Mouse (Mus musculus): ENCODE results near the gene Hsd11b1. TPM values are rescaled to one million over a fixed set of nuclear protein-coding genes. Genes with fewer than 3 reads are reported as not detected.

Hsd11b1 gene
- polyA plus RNA-seq, 1 experiment from 2014 or later, result 184 TPM

DNA sequence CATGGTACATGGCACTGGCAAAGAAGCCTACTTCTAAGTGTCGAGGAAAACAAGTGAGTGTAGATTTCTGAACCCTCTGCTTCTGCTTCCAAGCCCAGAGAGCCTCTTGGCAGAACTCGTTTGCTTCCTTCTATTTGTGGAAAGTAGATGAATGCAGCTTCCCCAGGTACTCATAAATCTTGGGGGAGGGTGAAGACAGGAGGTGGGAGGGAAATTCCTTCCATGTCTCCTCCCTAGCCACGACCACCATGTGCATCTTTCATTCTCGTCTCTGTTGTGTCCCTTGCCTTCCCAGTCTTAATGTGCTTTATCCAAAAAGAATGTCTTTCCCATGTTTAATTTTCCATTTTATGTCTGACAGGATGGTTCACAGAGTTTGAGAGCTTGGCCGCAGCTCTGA lies 11.3 kb downstream of the Hsd11b1 start:
- no peak for TF ChIP-seq CTCF (IDR thresholded peaks at IDR 0.05)
- TF ChIP-seq EP300 (IDR thresholded peaks at IDR 0.05), result no peak
- no peak for DNase-seq (ENCODE audit: low spot score)
- H3K9ac ChIP-seq (replicated peaks; ENCODE audit: low read depth), result no peak overlapping the region
- no peaks in the 10 kb centered on the region for H3K4me1 ChIP-seq (ENCODE audit: insufficient read depth, low read depth, low read length)
- H3K9me3 ChIP-seq (ENCODE audit: low read length), result no peaks in the 10 kb centered on the region
- WGBS, result 35% methylated on average over 5 of the region's 5 CpGs
- ATAC-seq, result no peak
- no peaks in the 10 kb centered on the region for H3K27me3 ChIP-seq (replicated peaks; ENCODE audit: insufficient read depth, low read length)
- H3K4me3 ChIP-seq (ENCODE audit: low read depth, low read length), result no peak overlapping the region
- H3K36me3 ChIP-seq (ENCODE audit: insufficient read depth, low read length), result no peaks in the 10 kb centered on the region
- H3K4me2 ChIP-seq (replicated peaks; ENCODE audit: low read depth, low read length), result no peak overlapping the region
- H3K27ac ChIP-seq (ENCODE audit: low read length), result no peak overlapping the region

DNA sequence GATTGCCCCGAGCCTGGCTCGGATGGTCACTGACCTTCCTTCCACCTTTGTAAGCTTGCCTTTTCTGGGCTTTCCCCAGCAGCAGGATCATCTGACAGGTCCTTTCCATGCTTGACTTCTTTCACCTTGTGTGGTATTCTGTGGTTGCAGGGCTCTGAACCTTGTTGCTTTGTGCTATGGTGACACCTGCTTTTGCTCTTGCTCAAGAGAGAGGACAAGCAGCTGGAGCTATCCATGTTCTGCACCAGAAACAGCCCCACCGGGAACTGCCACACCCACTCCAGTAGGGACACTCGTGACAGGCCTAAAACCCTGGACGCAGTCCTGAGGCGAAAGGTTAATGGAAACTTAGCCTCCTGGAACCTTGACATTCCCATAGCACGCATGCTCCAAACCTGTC lies 12.5 kb downstream of the Hsd11b1 start:
- Histone ChIP-seq H3K27me3 (replicated peaks; ENCODE audit: insufficient read depth, low read length) (no peaks in the 10 kb centered on the region), H3K36me3 (ENCODE audit: insufficient read depth, low read length) (no peaks in the 10 kb centered on the region), H3K27ac (ENCODE audit: low read length) (no peak overlapping the region), H3K9ac (replicated peaks; ENCODE audit: low read depth) (no peak overlapping the region), H3K4me3 (ENCODE audit: low read depth, low read length) (no peak overlapping the region), H3K4me1 (ENCODE audit: insufficient read depth, low read depth, low read length) (no peaks in the 10 kb centered on the region), H3K4me2 (replicated peaks; ENCODE audit: low read depth, low read length) (no peak overlapping the region), H3K9me3 (ENCODE audit: low read length) (no peaks in the 10 kb centered on the region)
- TF ChIP-seq EP300 (IDR thresholded peaks at IDR 0.05) (no peak), CTCF (IDR thresholded peaks at IDR 0.05) (no peak)
- ATAC-seq (no peak), DNase-seq (ENCODE audit: low spot score) (no peak)
- WGBS, result 73% methylated on average over 7 of the region's 7 CpGs

DNA sequence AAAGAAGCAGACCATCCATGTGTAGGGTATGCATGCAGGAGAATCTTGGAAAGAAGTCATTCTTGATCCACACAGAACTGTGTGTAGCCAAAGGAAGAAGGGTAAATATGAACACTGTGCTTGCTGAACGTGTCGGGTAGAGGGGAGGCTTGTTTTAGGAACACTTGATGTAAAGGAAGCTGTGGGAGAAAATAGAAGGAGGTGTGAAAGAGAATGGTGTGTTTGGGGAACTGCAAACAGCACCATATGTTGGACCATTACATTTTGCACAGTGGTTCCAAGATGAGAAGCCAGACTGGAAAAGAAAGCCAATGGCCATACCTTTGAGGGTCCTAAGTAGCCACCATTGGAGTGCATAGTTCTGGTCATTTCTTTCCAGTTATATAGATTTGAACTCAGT lies 13.8 kb downstream of the Hsd11b1 start:
- no peak for ATAC-seq
- no peaks in the 10 kb centered on the region for H3K27me3 ChIP-seq (replicated peaks; ENCODE audit: insufficient read depth, low read length)

DNA sequence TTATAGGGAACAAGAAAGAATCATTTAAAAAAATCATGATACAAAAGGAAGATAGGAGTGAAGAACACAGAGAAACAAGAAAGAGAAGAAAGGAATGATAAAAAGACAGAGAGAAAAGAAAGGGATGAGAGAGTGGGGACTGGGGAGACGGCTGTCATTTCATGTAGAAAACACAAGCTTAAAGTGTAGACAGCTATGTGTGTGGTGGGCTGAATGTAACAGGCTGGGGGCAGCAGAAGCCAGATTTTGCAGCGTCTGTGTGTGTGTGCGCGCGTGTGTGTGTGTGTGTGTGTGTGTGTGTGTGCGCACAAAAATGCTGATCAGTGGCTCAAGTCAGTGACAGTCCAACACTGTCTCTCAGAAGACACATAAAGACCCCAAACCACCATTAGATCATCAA lies 19.6 kb downstream of the Hsd11b1 start:
- 80% methylated on average over 6 of the region's 6 CpGs for WGBS
- H3K27ac ChIP-seq (ENCODE audit: low read length), result no peak overlapping the region
- ATAC-seq, result no peak

More for the DNA sequence above, 13.8 kb downstream of the Hsd11b1 start:
- H3K9ac ChIP-seq (replicated peaks; ENCODE audit: low read depth), result no peak overlapping the region
- H3K9me3 ChIP-seq (ENCODE audit: low read length), result no peaks in the 10 kb centered on the region
- H3K4me2 ChIP-seq (replicated peaks; ENCODE audit: low read depth, low read length), result no peak overlapping the region
- H3K4me3 ChIP-seq (ENCODE audit: low read depth, low read length), result no peak overlapping the region
- whole genome bisulfite sequencing, result 70% methylated on average over 2 of the region's 2 CpGs
- H3K27ac ChIP-seq (ENCODE audit: low read length), result no peak overlapping the region
- no peaks in the 10 kb centered on the region for H3K36me3 ChIP-seq (ENCODE audit: insufficient read depth, low read length)
- no peak for DNase-seq (ENCODE audit: low spot score)
- no peaks in the 10 kb centered on the region for H3K4me1 ChIP-seq (ENCODE audit: insufficient read depth, low read depth, low read length)
- TF ChIP-seq CTCF (IDR thresholded peaks at IDR 0.05) (no peak), EP300 (IDR thresholded peaks at IDR 0.05) (no peak)

DNA sequence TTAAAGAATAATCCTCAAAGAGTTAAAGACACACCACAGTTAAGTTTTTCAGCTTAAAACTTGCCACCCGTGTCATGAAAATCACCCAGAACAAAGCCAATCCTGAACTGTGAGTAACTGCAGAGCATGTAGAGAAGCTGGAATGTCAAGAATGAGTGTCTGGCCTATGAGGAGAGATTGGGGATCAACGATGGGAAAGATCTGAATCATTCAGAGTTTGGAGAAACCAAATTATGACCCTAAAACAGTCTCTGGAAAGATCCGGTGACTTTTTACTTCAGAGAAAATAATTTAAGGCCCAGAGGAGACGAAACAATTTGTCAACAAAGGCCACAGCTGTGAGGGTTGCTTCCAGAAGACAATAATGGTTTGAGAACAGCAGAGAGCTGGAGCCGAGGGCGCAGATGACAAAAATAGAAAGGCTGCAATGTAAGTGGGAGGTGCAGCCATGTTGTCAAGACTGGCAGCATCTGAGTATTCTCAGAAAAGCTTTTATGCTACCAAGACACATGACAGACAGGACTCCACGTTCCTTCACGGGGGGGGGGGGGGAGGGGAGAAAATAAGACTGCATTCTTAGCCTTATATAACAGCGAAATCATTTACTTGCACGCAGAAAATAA lies 20.2 kb downstream of the Hsd11b1 start:
- H3K27me3 ChIP-seq (replicated peaks; ENCODE audit: insufficient read depth, low read length), result no peaks in the 10 kb centered on the region
- DNase-seq (ENCODE audit: low spot score) (no peak), ATAC-seq (no peak)
- no peak overlapping the region for H3K4me2 ChIP-seq (replicated peaks; ENCODE audit: low read depth, low read length)
- TF ChIP-seq EP300 (IDR thresholded peaks at IDR 0.05) (no peak), CTCF (IDR thresholded peaks at IDR 0.05) (no peak)
- no peaks in the 10 kb centered on the region for H3K36me3 ChIP-seq (ENCODE audit: insufficient read depth, low read length)
- no peak overlapping the region for H3K27ac ChIP-seq (ENCODE audit: low read length)
- no peak overlapping the region for H3K4me3 ChIP-seq (ENCODE audit: low read depth, low read length)
- H3K4me1 ChIP-seq (ENCODE audit: insufficient read depth, low read depth, low read length), result no peaks in the 10 kb centered on the region
- H3K9ac ChIP-seq (replicated peaks; ENCODE audit: low read depth), result no peak overlapping the region
- no peaks in the 10 kb centered on the region for H3K9me3 ChIP-seq (ENCODE audit: low read length)
- 43% methylated on average over 10 of the region's 10 CpGs for WGBS

More for the DNA sequence above, 19.6 kb downstream of the Hsd11b1 start:
- Histone ChIP-seq H3K9me3 (ENCODE audit: low read length) (no peaks in the 10 kb centered on the region), H3K27me3 (replicated peaks; ENCODE audit: insufficient read depth, low read length) (no peaks in the 10 kb centered on the region), H3K4me2 (replicated peaks; ENCODE audit: low read depth, low read length) (no peak overlapping the region), H3K9ac (replicated peaks; ENCODE audit: low read depth) (no peak overlapping the region), H3K36me3 (ENCODE audit: insufficient read depth, low read length) (no peaks in the 10 kb centered on the region), H3K4me3 (ENCODE audit: low read depth, low read length) (no peak overlapping the region), H3K4me1 (ENCODE audit: insufficient read depth, low read depth, low read length) (no peaks in the 10 kb centered on the region)
- TF ChIP-seq CTCF (IDR thresholded peaks at IDR 0.05), result no peak
- no peak for TF ChIP-seq EP300 (IDR thresholded peaks at IDR 0.05)
- DNase-seq (ENCODE audit: low spot score), result no peak

GRCm38 (mm10) chr1:193242863-193243262 lies 21.0 kb downstream of the Hsd11b1 start:
- no peak for TF ChIP-seq CTCF (IDR thresholded peaks at IDR 0.05)
- no peak for TF ChIP-seq EP300 (IDR thresholded peaks at IDR 0.05)
- Histone ChIP-seq H3K9me3 (ENCODE audit: low read length) (no peaks in the 10 kb centered on the region), H3K4me3 (ENCODE audit: low read depth, low read length) (no peak overlapping the region), H3K27me3 (replicated peaks; ENCODE audit: insufficient read depth, low read length) (no peaks in the 10 kb centered on the region), H3K27ac (ENCODE audit: low read length) (peak overlapping the region; percentile 0; the same call in 1 of the 2 replicates), H3K9ac (replicated peaks; ENCODE audit: low read depth) (no peak overlapping the region), H3K36me3 (ENCODE audit: insufficient read depth, low read length) (no peaks in the 10 kb centered on the region), H3K4me2 (replicated peaks; ENCODE audit: low read depth, low read length) (no peak overlapping the region), H3K4me1 (ENCODE audit: insufficient read depth, low read depth, low read length) (no peaks in the 10 kb centered on the region)
- ATAC-seq (peak; percentile 46), DNase-seq (ENCODE audit: low spot score) (peak; percentile 53)
- 59% methylated on average over 4 of the region's 4 CpGs for WGBS
